Mouse (Mus musculus) layer of hippocampus, postnatal 25 days (tissue): ENCODE measurements around the gene Pde11a. TPM values are rescaled to one million over a fixed set of nuclear protein-coding genes. Genes with fewer than 3 reads are reported as not detected.

Experiments
- DNase-seq, 2 experiments: peaks; one replicate each; pipeline ENCODE4 v3.0.0; 2022; ENCODE audit warnings: mixed read lengths in 2 of 2, low spot score in 1 of 2; ENCODE audit errors: extremely low spot score in 1 of 2
- total RNA-seq, 2 experiments: library from RNA; stranded (reverse); gene quantifications; 2 replicates each; pipeline ENCODE4 v1.2.3; 2021

The Pde11a gene
- total RNA-seq, 2 experiments from 2014 or later = 12.5 to 16.7 TPM

GRCm38 (mm10) chr2:76216146-76216545, 122.4 kb downstream of the Pde11a start:
- peak in 1 of 2 experiments; percentile 49 for DNase-seq

- no peak for DNase-seq
These were observed 123.4 kb downstream of the Pde11a start for GRCm38 (mm10) chr2:76215219-76215618.

- no peak for DNase-seq
These were observed 153.4 kb downstream of the Pde11a start for GRCm38 (mm10) chr2:76185126-76185525.

GRCm38 (mm10) chr2:76162822-76163221, 175.8 kb downstream of the Pde11a start:
- DNase-seq = no peak

- DNase-seq = no peak
These were observed 179.6 kb downstream of the Pde11a start for GRCm38 (mm10) chr2:76158973-76159372.

- no peak for DNase-seq
These were observed 197.4 kb downstream of the Pde11a start for GRCm38 (mm10) chr2:76141136-76141535.

GRCm38 (mm10) chr2:76132983-76133382, 205.6 kb downstream of the Pde11a start:
- DNase-seq = no peak

GRCm38 (mm10) chr2:76129933-76130627, 208.5 kb downstream of the Pde11a start:
- DNase-seq = no peak

- DNase-seq = no peak
These were observed 209.5 kb downstream of the Pde11a start for GRCm38 (mm10) chr2:76129058-76129437.

GRCm38 (mm10) chr2:76128105-76129057, 210.2 kb downstream of the Pde11a start:
- peak in 1 of 2 experiments; percentile 57 for DNase-seq

GRCm38 (mm10) chr2:76126651-76127050, 211.9 kb downstream of the Pde11a start:
- no peak for DNase-seq

- DNase-seq = no peak
These were observed 213.8 kb downstream of the Pde11a start for GRCm38 (mm10) chr2:76124821-76125220.

- DNase-seq = no peak
These were observed 216.4 kb downstream of the Pde11a start for GRCm38 (mm10) chr2:76122167-76122566.

- no peak for DNase-seq
These were observed 218.7 kb downstream of the Pde11a start for GRCm38 (mm10) chr2:76119848-76120247.

- DNase-seq = no peak
These were observed 220.1 kb downstream of the Pde11a start for GRCm38 (mm10) chr2:76118491-76118890.

GRCm38 (mm10) chr2:76117219-76117618, 221.4 kb downstream of the Pde11a start:
- DNase-seq = no peak

GRCm38 (mm10) chr2:76115696-76116095, 222.9 kb downstream of the Pde11a start:
- peak; percentile 55 to 85 for DNase-seq

- DNase-seq = peak in 1 of 2 experiments; percentile 26
These were observed 223.8 kb downstream of the Pde11a start for GRCm38 (mm10) chr2:76114734-76115133.

- no peak for DNase-seq
These were observed 228.9 kb downstream of the Pde11a start for GRCm38 (mm10) chr2:76109653-76110052.

- peak in 1 of 2 experiments; percentile 20 for DNase-seq
These were observed 236.5 kb downstream of the Pde11a start for GRCm38 (mm10) chr2:76101889-76102602.

GRCm38 (mm10) chr2:76100597-76100996, 238.0 kb downstream of the Pde11a start:
- no peak for DNase-seq
